Mouse (Mus musculus): Measurements from ENCODE around the gene Fbxo34.

DNA sequence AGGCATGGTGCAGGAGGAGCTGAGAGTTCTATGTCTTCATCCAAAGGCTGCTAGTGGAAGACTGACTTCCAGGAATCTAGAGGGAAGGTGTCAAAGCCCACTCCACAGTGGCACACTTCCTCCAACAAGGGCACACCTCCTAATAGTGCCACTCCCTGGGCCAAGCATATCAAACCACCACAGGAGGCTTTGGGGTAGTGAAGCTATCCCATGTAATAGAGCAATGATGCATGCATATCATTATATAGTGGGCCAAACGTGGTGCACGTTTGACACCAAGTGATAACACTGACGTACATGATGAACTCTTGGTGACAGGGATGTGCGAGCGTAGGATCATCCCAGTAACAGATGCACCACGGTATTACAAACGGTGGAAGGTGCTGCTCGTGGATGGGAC, 11.8 kb downstream of the Fbxo34 start:
- TF ChIP-seq CTCF (IDR thresholded peaks at IDR 0.05; ENCODE audit: borderline replicate concordance, extremely low read depth, insufficient read depth, insufficient read length) (no peak), POLR2A (IDR thresholded peaks at IDR 0.05; ENCODE audit: borderline replicate concordance, extremely low read depth, insufficient read depth, insufficient read length, poor library complexity, severe bottlenecking) (no peak)
